Mouse (Mus musculus) liver, embryonic 14.5 days (tissue): ENCODE measurements around the gene Rpl18a. TPM values are rescaled to one million over a fixed set of nuclear protein-coding genes. Genes with fewer than 3 reads are reported as not detected.

ENCODE experiments used
- ATAC-seq: fragments of 200-750 bp; cut with Nextera tagmentation; 2 replicates; pipeline ENCODE4 v1.8.0; 2017; ENCODE audit warnings: moderate number of reproducible peaks, mild to moderate bottlenecking, moderate library complexity; ENCODE audit not compliant: insufficient read depth
- DNase-seq, 3 experiments: peaks; one replicate each; pipeline ENCODE4 v3.0.0-alpha.2; 2012 to 2013; ENCODE audit warnings: low read depth in 3 of 3, low spot score in 3 of 3
- H3K27ac ChIP-seq: fragments of 300-500 bp; sonication (generic); 2 replicates; pipeline ENCODE4 v1.5.1; 2014; ENCODE audit warnings: moderate library complexity, mild to moderate bottlenecking, control low read depth, inconsistent platforms
- H3K27me3 ChIP-seq: fragments of 300-500 bp; sonication (generic); 2 replicates; pipeline ENCODE4 v1.6.1; 2014; ENCODE audit warnings: mild to moderate bottlenecking, low read length, moderate library complexity; ENCODE audit not compliant: control insufficient read depth, insufficient read depth
- H3K36me3 ChIP-seq: fragments of 300-500 bp; sonication (generic); replicated peaks from 2 replicates; pipeline ENCODE4 v1.6.1; 2014; ENCODE audit warnings: low read depth; ENCODE audit not compliant: control insufficient read depth, insufficient read depth
- H3K4me1 ChIP-seq, 2 experiments: fragments of 200-500 bp in 1 of 2; fragments of 300-500 bp in 1 of 2; sonication (generic) in 1 of 2; replicated peaks; 2 replicates each; pipeline ENCODE4 v1.6.1; 2012 to 2014; ENCODE audit warnings: antibody characterized with exemption in 1 of 2, inconsistent platforms in 1 of 2, low read length in 1 of 2; ENCODE audit not compliant: control insufficient read depth in 2 of 2, insufficient read depth in 2 of 2
- H3K4me2 ChIP-seq: fragments of 300-500 bp; sonication (generic); 2 replicates; pipeline ENCODE4 v1.6.1; 2014; ENCODE audit warnings: low read depth, mild to moderate bottlenecking, control low read depth, moderate library complexity
- H3K4me3 ChIP-seq, 2 experiments: fragments of 200-500 bp in 1 of 2; fragments of 300-500 bp in 1 of 2; sonication (generic) in 1 of 2; 2 replicates each; pipeline ENCODE4 v1.5.1; 2012 to 2014; ENCODE audit warnings: low read depth in 2 of 2, low read length in 2 of 2, mild to moderate bottlenecking in 2 of 2, control low read depth in 1 of 2, inconsistent platforms in 1 of 2, moderate library complexity in 1 of 2; ENCODE audit not compliant: insufficient read depth in 1 of 2
- H3K9ac ChIP-seq: fragments of 300-500 bp; sonication (generic); replicated peaks from 2 replicates; pipeline ENCODE4 v1.6.1; 2014; ENCODE audit warnings: mild to moderate bottlenecking, control low read depth, moderate library complexity
- H3K9me3 ChIP-seq: fragments of 300-500 bp; sonication (generic); 2 replicates; pipeline ENCODE4 v1.6.1; 2016; ENCODE audit warnings: low read length, mixed read lengths; ENCODE audit not compliant: control insufficient read depth
- CTCF ChIP-seq: IDR thresholded peaks from 2 replicates; pipeline ENCODE4 v1.5.1; 2016; ENCODE audit warnings: antibody characterized with exemption, low read depth, control low read depth
- EP300 ChIP-seq: IDR thresholded peaks from 2 replicates; pipeline ENCODE4 v1.6.1; 2016; ENCODE audit warnings: antibody characterized with exemption, low read depth
- WGBS: fragments of 180-500 bp; shearing (Covaris S2); extraction: QIAGEN DNeasy Blood & Tissue Kit; methylation state at CpG from one replicate; pipeline ENCODE4 v1.1.7; 2014; ENCODE audit not compliant: insufficient replicate concordance; 5-methylcytosine and 5-hydroxymethylcytosine counted together
- polyA plus RNA-seq, 2 experiments: library from polyadenylated mRNA; depleted of rRNA in 1 of 2; stranded (reverse) in 1 of 2; unstranded in 1 of 2; fragments of >200 nt; fragmentation: Nextera tagmentation in 1 of 2; extraction: Ambion mirVana in 1 of 2; gene quantifications; 2 replicates each; pipeline versions ENCODE4 v1.2.1 to v1.2.3; 2012 to 2014

Gene Rpl18a
- polyA plus RNA-seq, 2 experiments: 2,899 to 3,211 TPM

- H3K4me3 ChIP-seq: no peak overlapping the region
- ATAC-seq: no peak
- no peak for DNase-seq
- H3K27me3 ChIP-seq: no peaks in the 10 kb centered on the region; the same call in 1 of the 2 replicates
- no peak overlapping the region for H3K4me2 ChIP-seq
- H3K36me3 ChIP-seq: no peaks in the 10 kb centered on the region
- H3K27ac ChIP-seq: no peak overlapping the region
- H3K4me1 ChIP-seq: peaks cover 6 to 8% of the 10 kb centered on the region in 2 experiments
- no peak overlapping the region for H3K9ac ChIP-seq
- 85% methylated on average over 41 of the region's 41 CpGs for WGBS
- H3K9me3 ChIP-seq: no peaks in the 10 kb centered on the region
- TF ChIP-seq CTCF (no peak), EP300 (no peak)
Observed at GRCm38 (mm10) chr8:70852595-70853231, 44.5 kb downstream of the Rpl18a start.

- H3K36me3 ChIP-seq: no peaks in the 10 kb centered on the region
- no peaks in the 10 kb centered on the region; the same call in 1 of the 2 replicates for H3K27me3 ChIP-seq
- WGBS: 48% methylated on average over 6 of the region's 6 CpGs
- ATAC-seq (no peak), DNase-seq (no peak)
- peak overlapping the region; percentile 31; the same call in 1 of the 2 replicates for H3K9ac ChIP-seq
- H3K27ac ChIP-seq: no peak overlapping the region
- H3K9me3 ChIP-seq: no peaks in the 10 kb centered on the region
- no peak for TF ChIP-seq EP300
- TF ChIP-seq CTCF: no peak
- peaks cover 6 to 8% of the 10 kb centered on the region in 2 experiments for H3K4me1 ChIP-seq
- H3K4me3 ChIP-seq: no peak overlapping the region
- no peak overlapping the region for H3K4me2 ChIP-seq
Observed at GRCm38 (mm10) chr8:70851837-70852236, 45.4 kb downstream of the Rpl18a start.

- no peaks in the 10 kb centered on the region for H3K27me3 ChIP-seq
- WGBS: 71% methylated on average over 4 of the region's 4 CpGs
Observed at GRCm38 (mm10) chr8:70850947-70851346, 46.3 kb downstream of the Rpl18a start.

DNA sequence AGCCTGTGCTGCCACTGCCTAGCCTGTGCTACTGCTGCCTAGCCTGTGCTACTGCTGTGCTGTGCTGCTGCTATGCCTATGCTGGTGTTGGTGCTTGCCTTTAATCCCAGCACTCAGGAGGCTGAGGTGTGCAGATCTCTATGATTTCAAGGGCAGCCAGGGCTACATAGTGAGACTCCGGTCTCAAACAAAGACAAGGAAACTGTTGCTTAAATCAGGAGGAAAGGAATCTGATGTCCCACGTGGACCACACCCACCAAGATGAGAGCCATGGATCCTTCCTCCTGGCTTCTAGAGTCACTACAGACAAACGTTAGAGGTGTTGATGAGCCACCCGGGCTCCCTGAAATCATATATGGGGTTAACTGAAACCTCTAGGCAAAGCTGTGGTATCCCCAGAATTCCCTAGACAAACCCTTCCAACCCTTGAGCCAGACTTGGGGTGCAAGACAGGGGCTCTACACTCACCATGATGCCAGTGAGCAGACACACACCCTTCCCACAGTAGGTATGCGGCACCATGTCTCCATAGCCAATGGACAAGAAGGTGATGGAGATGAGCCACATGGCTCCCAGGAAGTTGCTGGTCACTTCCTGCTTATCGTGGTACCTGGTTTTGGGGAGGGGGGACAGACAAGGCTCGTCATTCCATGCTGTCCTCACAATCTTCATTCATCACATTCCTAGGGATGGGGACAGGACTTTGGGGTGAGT lies 46.9 kb downstream of the Rpl18a start:
- H3K9me3 ChIP-seq: no peaks in the 10 kb centered on the region
- no peak overlapping the region for H3K4me2 ChIP-seq
- no peak overlapping the region for H3K4me3 ChIP-seq
- peaks cover 6% of the 10 kb centered on the region in 2 experiments for H3K4me1 ChIP-seq
- WGBS: 55% methylated on average over 7 of the region's 7 CpGs
- H3K27me3 ChIP-seq: no peaks in the 10 kb centered on the region
- ATAC-seq (no peak), DNase-seq (no peak)
- H3K27ac ChIP-seq: no peak overlapping the region
- TF ChIP-seq EP300 (no peak), CTCF (no peak)
- H3K36me3 ChIP-seq: no peaks in the 10 kb centered on the region
- no peak overlapping the region for H3K9ac ChIP-seq

More at GRCm38 (mm10) chr8:70850947-70851346, 46.3 kb downstream of the Rpl18a start:
- no peak overlapping the region for H3K4me3 ChIP-seq
- no peak for ATAC-seq
- H3K4me2 ChIP-seq: no peak overlapping the region
- H3K4me1 ChIP-seq: peaks cover 6% of the 10 kb centered on the region in 2 experiments
- H3K36me3 ChIP-seq: no peaks in the 10 kb centered on the region
- TF ChIP-seq EP300 (no peak), CTCF (no peak)
- H3K9me3 ChIP-seq: no peaks in the 10 kb centered on the region
- no peak for DNase-seq
- no peak overlapping the region for H3K9ac ChIP-seq
- H3K27ac ChIP-seq: no peak overlapping the region

- TF ChIP-seq EP300: no peak
- no peak for TF ChIP-seq CTCF
- H3K36me3 ChIP-seq: no peaks in the 10 kb centered on the region
- no peak for DNase-seq
- H3K9ac ChIP-seq: no peak overlapping the region
- 64% methylated on average over 3 of the region's 3 CpGs for WGBS
- ATAC-seq: no peak
- H3K4me2 ChIP-seq: no peak overlapping the region
- no peak overlapping the region for H3K27ac ChIP-seq
- peaks cover 14% of the 10 kb centered on the region in 2 experiments for H3K4me1 ChIP-seq
- no peak overlapping the region for H3K4me3 ChIP-seq
- no peaks in the 10 kb centered on the region for H3K9me3 ChIP-seq
- no peaks in the 10 kb centered on the region for H3K27me3 ChIP-seq
Observed at GRCm38 (mm10) chr8:70849333-70849990, 47.8 kb downstream of the Rpl18a start.
